Mouse (Mus musculus) embryonic facial prominence, embryonic 13.5 days (tissue): ENCODE data around the gene Siglec1. TPM values are rescaled to one million over a fixed set of nuclear protein-coding genes. Genes with fewer than 3 reads are reported as not detected.

Experiments used
- ATAC-seq: fragments of 200-750 bp; cut with Nextera tagmentation; 2 replicates; pipeline ENCODE4 v1.8.0; 2017; ENCODE audit warnings: low read depth; ENCODE audit not compliant: insufficient number of reproducible peaks, insufficient read depth, low FRiP score, low TSS enrichment
- H3K27ac ChIP-seq: fragments of 300-500 bp; sonication (generic); 2 replicates; pipeline ENCODE4 v1.5.1; 2015; ENCODE audit warnings: moderate library complexity, mild to moderate bottlenecking, inconsistent platforms
- H3K27me3 ChIP-seq: fragments of 300-500 bp; sonication (generic); 2 replicates; pipeline ENCODE4 v1.6.1; 2015; ENCODE audit warnings: mild to moderate bottlenecking, inconsistent platforms
- H3K36me3 ChIP-seq: fragments of 300-500 bp; sonication (generic); 2 replicates; pipeline ENCODE4 v1.6.1; 2015; ENCODE audit warnings: mild to moderate bottlenecking, inconsistent platforms
- H3K4me1 ChIP-seq: fragments of 300-500 bp; sonication (generic); 2 replicates; pipeline ENCODE4 v1.6.1; 2015; ENCODE audit warnings: inconsistent platforms
- H3K4me2 ChIP-seq: fragments of 300-500 bp; sonication (generic); 2 replicates; pipeline ENCODE4 v1.6.1; 2015; ENCODE audit warnings: moderate library complexity, mild to moderate bottlenecking, inconsistent platforms
- H3K4me3 ChIP-seq: fragments of 300-500 bp; sonication (generic); 2 replicates; pipeline ENCODE4 v1.5.1; 2015; ENCODE audit warnings: mild to moderate bottlenecking, inconsistent platforms
- H3K9ac ChIP-seq: fragments of 300-500 bp; sonication (generic); 2 replicates; pipeline ENCODE4 v1.6.1; 2015; ENCODE audit warnings: mild to moderate bottlenecking, inconsistent platforms
- H3K9me3 ChIP-seq: fragments of 300-500 bp; sonication (generic); 2 replicates; pipeline ENCODE4 v1.6.1; 2016; ENCODE audit warnings: inconsistent platforms
- WGBS: fragments of 180-500 bp; shearing (Covaris S2); methylation state at CpG from one replicate; pipeline ENCODE4 v1.1.7; 2015; ENCODE audit warnings: mixed read lengths; 5-methylcytosine and 5-hydroxymethylcytosine counted together
- microRNA-seq: library from miRNA; unstranded; fragments of <30 nt; microRNA quantifications from one replicate; pipeline ENCODE4, GENCODE M21; 2016
- polyA plus RNA-seq: library from polyadenylated mRNA; unstranded; fragments of >200 nt; fragmentation: Nextera tagmentation; extraction: Ambion mirVana; gene quantifications from 2 replicates; pipeline ENCODE4 v1.2.1, GENCODE M21; 2015

Siglec1 gene
- polyA plus RNA-seq, 1 experiment from 2014 or later, result 0.07 TPM

- no peak overlapping the region for H3K4me2 ChIP-seq
- no peaks in the 10 kb centered on the region for H3K4me1 ChIP-seq
- no peak overlapping the region for H3K4me3 ChIP-seq
- no peak for ATAC-seq
- no peak overlapping the region for H3K9ac ChIP-seq
- peaks cover 4% of the 10 kb centered on the region; the same call in 1 of the 2 replicates for H3K9me3 ChIP-seq
- no peak overlapping the region for H3K27ac ChIP-seq
- H3K36me3 ChIP-seq, result peaks cover 28% of the 10 kb centered on the region
- WGBS, result 95% methylated on average over 2 of the region's 2 CpGs
- no peaks in the 10 kb centered on the region for H3K27me3 ChIP-seq
Observed at GRCm38 (mm10) chr2:131030561-131030960, 56.0 kb downstream of the Siglec1 start.

GRCm38 (mm10) chr2:131029065-131029935 is 57.3 kb downstream of the Siglec1 start:
- Histone ChIP-seq H3K4me2 (no peak overlapping the region), H3K9me3 (peaks cover 4% of the 10 kb centered on the region; the same call in 1 of the 2 replicates), H3K4me3 (no peak overlapping the region), H3K27ac (no peak overlapping the region), H3K27me3 (no peaks in the 10 kb centered on the region), H3K9ac (no peak overlapping the region), H3K36me3 (peaks cover 38% of the 10 kb centered on the region), H3K4me1 (no peaks in the 10 kb centered on the region)
- WGBS, result 77% methylated on average over 9 of the region's 9 CpGs
- no peak for ATAC-seq

GRCm38 (mm10) chr2:131026941-131027340 is 59.6 kb downstream of the Siglec1 start:
- Histone ChIP-seq H3K36me3 (peaks cover 57% of the 10 kb centered on the region), H3K4me2 (no peak overlapping the region), H3K27ac (no peak overlapping the region), H3K4me1 (no peaks in the 10 kb centered on the region), H3K9ac (no peak overlapping the region), H3K27me3 (no peaks in the 10 kb centered on the region), H3K9me3 (no peaks in the 10 kb centered on the region), H3K4me3 (no peak overlapping the region)
- no peak for ATAC-seq
- 88% methylated on average over 3 of the region's 3 CpGs for WGBS

GRCm38 (mm10) chr2:131025230-131025629 is 61.3 kb downstream of the Siglec1 start:
- Histone ChIP-seq H3K4me2 (no peak overlapping the region), H3K27ac (no peak overlapping the region), H3K9me3 (no peaks in the 10 kb centered on the region), H3K4me3 (no peak overlapping the region), H3K36me3 (peaks cover 69% of the 10 kb centered on the region), H3K4me1 (no peaks in the 10 kb centered on the region), H3K9ac (no peak overlapping the region), H3K27me3 (no peaks in the 10 kb centered on the region)
- WGBS, result 93% methylated on average over 2 of the region's 2 CpGs
- ATAC-seq, result no peak

Small RNA genes lying within 50 kb of the gene (microRNA-seq; reads per million reads assigned to microRNA genes)
- gene Mir6973b, result not detected

Other genes with a start within 250 kb of the Siglec1 start
- 43.2 and 49.5 TPM in 2 replicates for gene 4930402H24Rik, start 180.4 kb downstream of the Siglec1 start, polyA plus RNA-seq
- 9.6 and 10.7 TPM in 2 replicates for gene Atrn, start 180.3 kb downstream of the Siglec1 start, polyA plus RNA-seq
- 35.4 and 42.7 TPM in 2 replicates for gene Gfra4, start 43.7 kb downstream of the Siglec1 start, polyA plus RNA-seq
- 30.0 and 31.9 TPM in 2 replicates for gene Adam33, start 23.0 kb downstream of the Siglec1 start, polyA plus RNA-seq
- gene Hspa12b, start 40.5 kb upstream of the Siglec1 start, polyA plus RNA-seq, result 18.2 TPM in 2 replicates
- gene Gm11037, start 46.7 kb upstream of the Siglec1 start, polyA plus RNA-seq, result not detected in 2 replicates
- 67.5 and 71.4 TPM in 2 replicates for gene 1700037H04Rik, start 73.3 kb upstream of the Siglec1 start, polyA plus RNA-seq
- gene Cenpb, start 93.3 kb upstream of the Siglec1 start, polyA plus RNA-seq, result 12.3 and 12.4 TPM in 2 replicates
- gene Cdc25b, start 100.2 kb upstream of the Siglec1 start, polyA plus RNA-seq, result 53.8 and 57.5 TPM in 2 replicates
- gene Spef1, start 100.5 kb upstream of the Siglec1 start, polyA plus RNA-seq, result 4.4 and 5.1 TPM in 2 replicates
- gene Ap5s1, start 120.3 kb upstream of the Siglec1 start, polyA plus RNA-seq, result 26.4 and 28.5 TPM in 2 replicates
- gene Mavs, start 147.3 kb upstream of the Siglec1 start, polyA plus RNA-seq, result 15.9 and 16.1 TPM in 2 replicates
- gene Pank2, start 175.7 kb upstream of the Siglec1 start, polyA plus RNA-seq, result 43.3 and 45.7 TPM in 2 replicates